Mouse (Mus musculus): ENCODE measurements around the gene Sspn. TPM values are rescaled to one million over a fixed set of nuclear protein-coding genes. Genes with fewer than 3 reads are reported as not detected.
A peak's percentile ranks its signal among the peaks of the same experiment; 100 is the strongest.

Sspn gene
- polyA plus RNA-seq (2012; rRNA removed) = 0.98 and 2.2 TPM in 2 replicates

DNA sequence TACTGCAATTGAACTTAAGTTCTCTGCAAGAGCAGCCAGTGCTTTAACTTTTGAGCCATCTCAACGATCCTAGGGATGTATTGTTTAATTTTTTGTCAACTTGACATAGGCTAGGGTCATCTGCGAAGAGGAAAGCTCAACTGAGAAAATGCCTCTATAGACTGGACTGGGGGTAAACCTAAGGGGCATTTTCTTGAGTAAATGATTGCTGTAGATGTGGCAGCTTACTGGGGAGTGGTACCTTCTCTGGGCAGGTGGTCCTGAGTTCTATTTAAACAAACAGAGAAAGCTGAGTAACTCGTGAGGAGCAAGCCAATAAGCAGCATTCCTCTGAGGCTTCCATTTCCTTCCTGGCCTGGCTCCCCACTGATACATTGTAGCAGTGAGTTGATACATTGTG is at the start of gene Sspn:
Gene Sspn, plus strand, starts transcription at position 301 of the 400 bp plus-strand sequence.
- TF ChIP-seq POLR2A (IDR thresholded peaks at IDR 0.05; ENCODE audit: borderline replicate concordance, extremely low read depth, insufficient read depth, insufficient read length, poor library complexity, severe bottlenecking) (no peak), CTCF (IDR thresholded peaks at IDR 0.05; ENCODE audit: borderline replicate concordance, extremely low read depth, insufficient read depth, insufficient read length) (no peak)
- no peak for DNase-seq (ENCODE audit: low read depth)

- DNase-seq (ENCODE audit: low read depth) = no peak
- TF ChIP-seq CTCF (IDR thresholded peaks at IDR 0.05; ENCODE audit: borderline replicate concordance, extremely low read depth, insufficient read depth, insufficient read length) = no peak
- no peak for TF ChIP-seq POLR2A (IDR thresholded peaks at IDR 0.05; ENCODE audit: borderline replicate concordance, extremely low read depth, insufficient read depth, insufficient read length, poor library complexity, severe bottlenecking)
These were observed 48.4 kb upstream of the Sspn start for GRCm38 (mm10) chr6:145883010-145883409.

DNA sequence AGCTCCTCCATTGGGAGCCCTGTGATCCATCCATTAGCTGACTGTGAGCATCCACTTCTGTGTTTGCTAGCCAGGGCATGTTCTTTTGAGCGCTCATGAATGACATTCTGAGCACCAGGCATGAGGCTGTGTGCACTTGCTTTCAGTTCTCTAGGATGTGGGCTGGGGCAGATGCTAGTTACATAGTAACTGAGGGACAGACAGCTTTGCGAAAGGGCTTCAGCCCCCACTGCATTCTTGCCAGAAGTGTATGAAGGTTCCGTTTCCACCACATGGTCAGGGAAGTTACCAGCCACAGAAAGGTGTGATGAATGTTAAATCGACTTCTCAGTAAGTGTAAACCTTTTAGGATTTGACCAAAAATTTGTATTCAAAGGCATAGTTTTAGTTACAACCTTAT is 47.8 kb upstream of the Sspn start:
- DNase-seq (ENCODE audit: low read depth) = no peak
- TF ChIP-seq POLR2A (IDR thresholded peaks at IDR 0.05; ENCODE audit: borderline replicate concordance, extremely low read depth, insufficient read depth, insufficient read length, poor library complexity, severe bottlenecking) (no peak), CTCF (IDR thresholded peaks at IDR 0.05; ENCODE audit: borderline replicate concordance, extremely low read depth, insufficient read depth, insufficient read length) (no peak)

- TF ChIP-seq POLR2A (IDR thresholded peaks at IDR 0.05; ENCODE audit: borderline replicate concordance, extremely low read depth, insufficient read depth, insufficient read length, poor library complexity, severe bottlenecking) (no peak), CTCF (IDR thresholded peaks at IDR 0.05; ENCODE audit: borderline replicate concordance, extremely low read depth, insufficient read depth, insufficient read length) (no peak)
- no peak for DNase-seq (ENCODE audit: low read depth)
These were observed 46.4 kb upstream of the Sspn start for GRCm38 (mm10) chr6:145885069-145885468.

DNA sequence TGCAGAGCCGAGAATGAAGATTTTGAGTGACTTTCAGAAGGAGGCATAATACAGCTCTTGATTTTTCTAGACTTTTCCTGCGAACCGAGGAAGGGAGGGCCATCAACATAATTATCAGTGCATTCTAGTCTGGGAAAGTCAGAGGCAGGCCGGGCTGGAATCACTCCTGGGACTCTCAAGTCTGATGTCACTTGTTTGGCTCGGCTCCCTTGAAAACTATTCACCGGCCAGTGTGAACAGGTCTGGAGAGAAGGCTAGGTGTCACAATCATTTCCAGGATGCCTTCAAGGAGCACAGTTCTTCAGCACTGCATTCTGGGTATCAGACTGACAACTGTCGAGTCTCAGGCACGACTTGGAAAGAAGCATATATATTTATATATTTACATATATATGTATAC is 45.2 kb upstream of the Sspn start:
- TF ChIP-seq CTCF (IDR thresholded peaks at IDR 0.05; ENCODE audit: borderline replicate concordance, extremely low read depth, insufficient read depth, insufficient read length) = no peak
- DNase-seq (ENCODE audit: low read depth) = peak; percentile 33

DNA sequence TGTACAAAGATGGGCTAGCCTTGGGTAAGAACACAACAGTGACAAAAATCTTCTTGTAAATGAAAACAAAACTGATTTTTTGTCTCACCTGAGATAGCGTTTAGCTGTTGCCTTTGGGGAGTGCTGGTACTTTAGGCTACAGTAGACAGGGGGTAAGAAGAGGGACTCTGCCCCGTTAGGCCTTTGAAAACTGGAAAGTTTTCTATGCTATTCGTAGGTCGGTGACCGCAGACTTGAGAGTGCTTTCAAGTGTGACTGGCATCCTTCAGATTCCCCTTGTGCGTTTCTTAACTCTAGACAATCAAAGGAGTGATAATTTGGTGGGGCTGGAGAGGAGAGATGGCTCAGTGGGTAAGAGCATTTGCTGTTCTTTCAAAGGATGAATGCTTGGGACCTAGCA is 43.7 kb upstream of the Sspn start:
- TF ChIP-seq CTCF (IDR thresholded peaks at IDR 0.05; ENCODE audit: borderline replicate concordance, extremely low read depth, insufficient read depth, insufficient read length) = no peak
- no peak for TF ChIP-seq POLR2A (IDR thresholded peaks at IDR 0.05; ENCODE audit: borderline replicate concordance, extremely low read depth, insufficient read depth, insufficient read length, poor library complexity, severe bottlenecking)
- DNase-seq (ENCODE audit: low read depth) = no peak

- no peak for DNase-seq (ENCODE audit: low read depth)
- TF ChIP-seq CTCF (IDR thresholded peaks at IDR 0.05; ENCODE audit: borderline replicate concordance, extremely low read depth, insufficient read depth, insufficient read length) = no peak
- no peak for TF ChIP-seq POLR2A (IDR thresholded peaks at IDR 0.05; ENCODE audit: borderline replicate concordance, extremely low read depth, insufficient read depth, insufficient read length, poor library complexity, severe bottlenecking)
These were observed 39.5 kb upstream of the Sspn start for GRCm38 (mm10) chr6:145891951-145892350.

DNA sequence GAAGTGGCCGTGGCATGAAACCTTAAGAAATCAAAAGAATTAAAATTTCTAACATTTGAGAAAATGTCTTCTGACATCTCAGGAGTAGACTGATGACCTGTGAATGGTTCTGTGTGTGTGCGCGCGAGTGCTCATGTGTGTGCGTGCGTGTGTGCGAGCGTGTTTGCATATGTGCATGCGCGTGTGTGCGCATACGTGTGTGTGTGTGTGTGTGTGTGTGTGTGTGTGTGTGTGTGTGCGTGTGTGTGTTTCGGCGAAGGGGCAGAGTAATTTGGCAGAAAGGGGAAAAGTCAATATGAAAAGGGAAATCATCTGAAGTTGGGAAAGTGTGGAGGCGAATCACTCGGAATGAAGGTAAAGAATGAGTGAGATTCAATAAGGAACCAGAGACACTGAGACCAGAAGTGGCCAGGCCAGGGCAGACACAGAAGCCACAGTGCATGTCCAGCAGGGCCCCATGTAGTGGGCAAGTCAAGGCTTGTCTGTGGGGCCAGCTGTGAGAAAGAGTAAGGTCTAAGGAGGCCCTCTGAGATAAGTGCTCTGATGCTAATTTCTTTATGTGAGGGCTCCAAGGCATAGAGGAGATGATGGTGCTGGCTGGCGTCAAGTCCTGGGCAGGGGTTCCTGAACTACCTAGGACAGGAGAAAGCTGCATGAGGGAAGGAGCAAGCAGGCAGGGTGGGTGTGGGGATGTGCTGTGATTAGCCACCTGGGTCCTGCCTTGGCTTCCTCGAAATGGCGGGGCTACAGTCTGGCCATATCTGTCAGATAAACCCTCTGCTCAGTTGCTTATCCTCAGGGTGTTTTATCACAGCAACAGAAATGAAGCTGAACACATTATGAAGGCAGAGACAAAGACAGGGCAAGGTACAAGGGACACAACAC is 38.8 kb upstream of the Sspn start:
- TF ChIP-seq CTCF (IDR thresholded peaks at IDR 0.05; ENCODE audit: borderline replicate concordance, extremely low read depth, insufficient read depth, insufficient read length) = no peak

DNA sequence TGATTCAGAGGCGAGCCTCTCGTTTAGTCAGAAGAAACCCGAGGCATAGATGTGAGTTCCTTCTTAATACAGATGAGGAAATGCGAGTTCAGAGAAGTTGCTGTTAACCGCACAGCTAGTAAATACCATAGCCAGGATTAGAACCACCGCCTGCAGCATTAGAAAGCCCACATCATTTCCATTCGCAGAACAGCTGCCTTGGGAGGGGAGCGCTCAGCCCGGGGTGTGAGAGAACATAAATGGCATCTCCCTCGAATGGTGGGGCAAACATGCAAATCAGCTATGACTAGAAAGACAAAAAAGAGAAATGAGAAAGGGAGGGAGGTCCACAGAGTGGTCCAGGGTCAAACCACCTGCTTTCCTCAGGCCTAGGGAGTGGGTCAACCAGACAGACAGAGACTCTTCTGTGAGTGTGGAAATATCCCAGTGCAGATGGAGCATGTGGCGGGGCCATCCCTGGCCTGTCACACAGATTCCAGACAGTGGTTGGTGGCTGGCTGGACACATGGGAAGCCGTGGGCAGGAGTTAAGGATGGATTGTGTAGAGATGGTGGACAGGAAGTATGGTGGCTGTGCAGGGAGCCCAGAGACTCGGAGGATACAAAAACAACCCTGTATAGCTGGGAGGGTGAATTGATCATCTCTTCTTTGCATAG is 37.9 kb upstream of the Sspn start:
- TF ChIP-seq POLR2A (IDR thresholded peaks at IDR 0.05; ENCODE audit: borderline replicate concordance, extremely low read depth, insufficient read depth, insufficient read length, poor library complexity, severe bottlenecking) (no peak), CTCF (IDR thresholded peaks at IDR 0.05; ENCODE audit: borderline replicate concordance, extremely low read depth, insufficient read depth, insufficient read length) (no peak)
- no peak for DNase-seq (ENCODE audit: low read depth)

More for the DNA sequence above, 38.8 kb upstream of the Sspn start:
- DNase-seq (ENCODE audit: low read depth) = no peak

- no peak for TF ChIP-seq CTCF (IDR thresholded peaks at IDR 0.05; ENCODE audit: borderline replicate concordance, extremely low read depth, insufficient read depth, insufficient read length)
- no peak for TF ChIP-seq POLR2A (IDR thresholded peaks at IDR 0.05; ENCODE audit: borderline replicate concordance, extremely low read depth, insufficient read depth, insufficient read length, poor library complexity, severe bottlenecking)
- DNase-seq (ENCODE audit: low read depth) = no peak
These were observed 36.6 kb upstream of the Sspn start for GRCm38 (mm10) chr6:145894669-145895342.

DNA sequence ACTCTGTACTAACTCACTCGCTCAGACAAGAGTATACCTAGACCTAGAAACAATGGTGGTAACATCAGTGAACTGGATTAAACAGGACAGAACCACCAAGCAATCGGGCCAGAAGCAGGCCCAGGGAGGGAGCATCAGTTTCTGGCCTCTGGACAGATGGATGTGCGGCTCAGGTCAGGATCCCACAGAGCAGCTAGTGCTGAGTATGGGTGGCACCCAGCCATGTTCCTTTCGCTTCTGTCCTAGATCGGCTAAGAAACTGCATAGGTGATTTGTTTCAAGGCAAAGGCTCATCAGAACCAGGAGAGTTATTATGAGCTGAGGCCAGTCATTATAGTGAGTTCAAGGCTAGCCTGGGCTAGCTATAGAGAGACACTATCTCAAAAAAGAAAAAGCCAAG is 27.3 kb upstream of the Sspn start:
- DNase-seq (ENCODE audit: low read depth) = no peak

More for the DNA sequence above, 27.3 kb upstream of the Sspn start:
- no peak for TF ChIP-seq POLR2A (IDR thresholded peaks at IDR 0.05; ENCODE audit: borderline replicate concordance, extremely low read depth, insufficient read depth, insufficient read length, poor library complexity, severe bottlenecking)
- no peak for TF ChIP-seq CTCF (IDR thresholded peaks at IDR 0.05; ENCODE audit: borderline replicate concordance, extremely low read depth, insufficient read depth, insufficient read length)
